Mouse (Mus musculus) CH12.LX (cell line): Measurements from ENCODE around the gene 4933427D14Rik. TPM values are rescaled to one million over a fixed set of nuclear protein-coding genes. Genes with fewer than 3 reads are reported as not detected.

Experiments
- DNase-seq: peaks from one replicate; pipeline ENCODE4 v3.0.0-alpha.2; 2013; ENCODE audit errors: extremely low read depth
- H3K27ac ChIP-seq: 2 replicates; pipeline ENCODE4 v1.5.1; 2012; ENCODE audit warnings: low read depth, mild to moderate bottlenecking, control low read depth, moderate library complexity; ENCODE audit not compliant: insufficient read depth
- H3K27me3 ChIP-seq: replicated peaks from 2 replicates; pipeline ENCODE3; 2012; ENCODE audit warnings: inconsistent platforms
- H3K36me3 ChIP-seq, 2 experiments: replicated peaks in 1 of 2; 2 replicates each; pipeline versions ENCODE3 to v1.6.1; 2012; ENCODE audit warnings: inconsistent platforms in 1 of 2, low read length in 1 of 2, mild to moderate bottlenecking in 1 of 2, mixed read lengths in 1 of 2, moderate library complexity in 1 of 2; ENCODE audit not compliant: control insufficient read depth in 1 of 2, insufficient read depth in 1 of 2
- H3K4me1 ChIP-seq, 2 experiments: 2 replicates each; pipeline ENCODE4 v1.6.1; 2012; ENCODE audit warnings: inconsistent platforms in 1 of 2, moderate library complexity in 1 of 2; ENCODE audit not compliant: insufficient read depth in 2 of 2, control insufficient read depth in 1 of 2
- H3K4me2 ChIP-seq: 2 replicates; pipeline ENCODE4 v1.6.1; 2012; ENCODE audit warnings: low read depth, mild to moderate bottlenecking, control low read depth; ENCODE audit not compliant: poor library complexity, insufficient read depth, severe bottlenecking
- H3K4me3 ChIP-seq, 3 experiments: fragments of 150-350 bp in 1 of 3; sonication (generic) in 1 of 3; replicated peaks in 1 of 3; 2 replicates each; pipeline versions ENCODE3 to v1.5.1; 2011 to 2012; ENCODE audit warnings: low read depth in 2 of 3, low read length in 2 of 3, mild to moderate bottlenecking in 2 of 3, moderate library complexity in 2 of 3, control low read depth in 1 of 3, improper control_type of control experiment in 1 of 3, inconsistent platforms in 1 of 3, mixed read lengths in 1 of 3; ENCODE audit not compliant: poor library complexity in 1 of 3
- H3K79me2 ChIP-seq: replicated peaks from 2 replicates; pipeline ENCODE4 v1.6.1; 2012; ENCODE audit warnings: mild to moderate bottlenecking, moderate library complexity; ENCODE audit not compliant: control insufficient read depth, poor library complexity, insufficient read depth, severe bottlenecking; ENCODE audit errors: extremely low read depth
- H3K9ac ChIP-seq: 2 replicates; pipeline ENCODE4 v1.6.1; 2012; ENCODE audit warnings: low read depth, mild to moderate bottlenecking, control low read depth, moderate library complexity; ENCODE audit not compliant: insufficient read depth
- H3K9me3 ChIP-seq: replicated peaks from 2 replicates; pipeline ENCODE3; 2012; ENCODE audit warnings: low read length, inconsistent platforms, mixed read lengths
- BHLHE40 ChIP-seq: IDR thresholded peaks from 2 replicates; pipeline ENCODE4 v1.6.1; 2011; ENCODE audit warnings: mild to moderate bottlenecking, low read depth, low read length, improper control_type of control experiment
- CHD1 ChIP-seq: IDR thresholded peaks from 2 replicates; pipeline ENCODE4 v1.6.1; 2012; ENCODE audit warnings: low read depth, low read length, improper control_type of control experiment, inconsistent platforms
- CHD2 ChIP-seq: IDR thresholded peaks from 2 replicates; pipeline ENCODE4 v1.6.1; 2011; ENCODE audit warnings: low read length, improper control_type of control experiment
- CTCF ChIP-seq, 2 experiments: IDR thresholded peaks in 1 of 2; conservative IDR thresholded peaks in 1 of 2; 2 replicates each; pipeline ENCODE4 v1.5.1; 2011 to 2012; ENCODE audit warnings: low read depth in 2 of 2, low read length in 2 of 2, improper control_type of control experiment in 1 of 2, inconsistent platforms in 1 of 2, mild to moderate bottlenecking in 1 of 2, moderate library complexity in 1 of 2
- E2F4 ChIP-seq: IDR thresholded peaks from 2 replicates; pipeline ENCODE4 v1.6.1; 2011; ENCODE audit warnings: low read depth, low read length, improper control_type of control experiment; ENCODE audit not compliant: insufficient replicate concordance
- ELF1 ChIP-seq: IDR thresholded peaks from 2 replicates; pipeline ENCODE4 v1.6.1; 2014; ENCODE audit warnings: low read depth, mild to moderate bottlenecking, inconsistent platforms, low read length, improper control_type of control experiment
- EP300 ChIP-seq: IDR thresholded peaks from 2 replicates; pipeline ENCODE4 v1.6.1; 2011; ENCODE audit warnings: low read length, improper control_type of control experiment
- ETS1 ChIP-seq: conservative IDR thresholded peaks from 2 replicates; pipeline ENCODE4 v1.6.1; 2012; ENCODE audit warnings: low read depth, mild to moderate bottlenecking, inconsistent platforms, low read length, improper control_type of control experiment, moderate library complexity
- GABPA ChIP-seq: IDR thresholded peaks from 2 replicates; pipeline ENCODE4 v1.6.1; 2012; ENCODE audit warnings: low read depth, low read length, improper control_type of control experiment, inconsistent platforms; ENCODE audit not compliant: insufficient replicate concordance
- HCFC1 ChIP-seq: IDR thresholded peaks from 2 replicates; pipeline ENCODE4 v1.6.1; 2012; ENCODE audit warnings: low read depth, mild to moderate bottlenecking, inconsistent platforms, low read length, improper control_type of control experiment
- IRF4 ChIP-seq: IDR thresholded peaks from 2 replicates; pipeline ENCODE4 v1.6.1; 2014; ENCODE audit warnings: low read depth, mild to moderate bottlenecking, inconsistent platforms, low read length, improper control_type of control experiment
- JUN ChIP-seq: IDR thresholded peaks from 2 replicates; pipeline ENCODE4 v1.6.1; 2011; ENCODE audit warnings: low read depth, mild to moderate bottlenecking, low read length, improper control_type of control experiment, moderate library complexity; ENCODE audit not compliant: insufficient read depth
- JUND ChIP-seq: conservative IDR thresholded peaks from 2 replicates; pipeline ENCODE4 v1.6.1; 2011; ENCODE audit warnings: low read depth, low read length, improper control_type of control experiment
- KAT2A ChIP-seq: IDR thresholded peaks from 2 replicates; pipeline ENCODE4 v1.6.1; 2012; ENCODE audit warnings: low read length, improper control_type of control experiment, inconsistent platforms; ENCODE audit not compliant: insufficient replicate concordance
- MAFK ChIP-seq: IDR thresholded peaks from 2 replicates; pipeline ENCODE4 v1.6.1; 2011; ENCODE audit warnings: low read length, improper control_type of control experiment; ENCODE audit not compliant: insufficient replicate concordance
- MAX ChIP-seq: IDR thresholded peaks from 2 replicates; pipeline ENCODE4 v1.6.1; 2011; ENCODE audit warnings: low read length, improper control_type of control experiment
- MAZ ChIP-seq: IDR thresholded peaks from 2 replicates; pipeline ENCODE4 v1.6.1; 2012; ENCODE audit warnings: low read depth, mild to moderate bottlenecking, inconsistent platforms, low read length, improper control_type of control experiment, moderate library complexity
- MEF2A ChIP-seq: IDR thresholded peaks from 2 replicates; pipeline ENCODE4 v1.6.1; 2014; ENCODE audit warnings: low read depth, mild to moderate bottlenecking, inconsistent platforms, low read length, improper control_type of control experiment, borderline replicate concordance
- MXI1 ChIP-seq: IDR thresholded peaks from 2 replicates; pipeline ENCODE4 v1.6.1; 2011; ENCODE audit warnings: mild to moderate bottlenecking, low read depth, low read length, improper control_type of control experiment
- MYC ChIP-seq: IDR thresholded peaks from 2 replicates; pipeline ENCODE4 v1.6.1; 2011; ENCODE audit warnings: low read depth, mild to moderate bottlenecking, improper control_type of control experiment, low read length
- NELFE ChIP-seq: IDR thresholded peaks from 2 replicates; pipeline ENCODE4 v1.6.1; 2011; ENCODE audit warnings: low read depth, low read length, improper control_type of control experiment
- NRF1 ChIP-seq: IDR thresholded peaks from 2 replicates; pipeline ENCODE4 v1.6.1; 2014; ENCODE audit warnings: low read depth, mild to moderate bottlenecking, inconsistent platforms, low read length, improper control_type of control experiment, moderate library complexity
- PAX5 ChIP-seq: IDR thresholded peaks from 2 replicates; pipeline ENCODE4 v1.6.1; 2012; ENCODE audit warnings: low read length, inconsistent platforms, mixed read lengths
- POLR2A ChIP-seq: IDR thresholded peaks from 2 replicates; pipeline ENCODE4 v1.6.1; 2011; ENCODE audit warnings: low read depth, mild to moderate bottlenecking, improper control_type of control experiment, low read length
- POLR2AphosphoS2 ChIP-seq: IDR thresholded peaks from 2 replicates; pipeline ENCODE4 v1.6.1; 2011; ENCODE audit warnings: low read depth, low read length, improper control_type of control experiment
- RAD21 ChIP-seq: IDR thresholded peaks from 2 replicates; pipeline ENCODE4 v1.6.1; 2011; ENCODE audit warnings: low read depth, mild to moderate bottlenecking, low read length, improper control_type of control experiment, moderate library complexity
- RCOR1 ChIP-seq: conservative IDR thresholded peaks from 2 replicates; pipeline ENCODE4 v1.6.1; 2012; ENCODE audit warnings: low read depth, mild to moderate bottlenecking, inconsistent platforms, low read length, improper control_type of control experiment
- SIN3A ChIP-seq: IDR thresholded peaks from 2 replicates; pipeline ENCODE4 v1.6.1; 2012; ENCODE audit warnings: low read length, improper control_type of control experiment, inconsistent platforms
- SMC3 ChIP-seq: IDR thresholded peaks from 2 replicates; pipeline ENCODE4 v1.6.1; 2011; ENCODE audit warnings: low read depth, low read length, improper control_type of control experiment
- TBP ChIP-seq: conservative IDR thresholded peaks from 2 replicates; pipeline ENCODE4 v1.6.1; 2011; ENCODE audit warnings: low read depth, low read length, improper control_type of control experiment
- TCF12 ChIP-seq: IDR thresholded peaks from 2 replicates; pipeline ENCODE4 v1.6.1; 2014; ENCODE audit warnings: low read depth, mild to moderate bottlenecking, inconsistent platforms, low read length, improper control_type of control experiment
- UBTF ChIP-seq: IDR thresholded peaks from 2 replicates; pipeline ENCODE4 v1.6.1; 2012; ENCODE audit warnings: low read depth, mild to moderate bottlenecking, inconsistent platforms, low read length, improper control_type of control experiment, moderate library complexity
- USF1 ChIP-seq: IDR thresholded peaks from 2 replicates; pipeline ENCODE4 v1.6.1; 2014; ENCODE audit warnings: low read depth, mild to moderate bottlenecking, inconsistent platforms, low read length, improper control_type of control experiment
- USF2 ChIP-seq: conservative IDR thresholded peaks from 2 replicates; pipeline ENCODE4 v1.6.1; 2011; ENCODE audit warnings: low read depth, low read length, improper control_type of control experiment
- ZC3H11A ChIP-seq: IDR thresholded peaks from 2 replicates; pipeline ENCODE4 v1.6.1; 2012; ENCODE audit warnings: low read depth, mild to moderate bottlenecking, inconsistent platforms, low read length, improper control_type of control experiment
- ZKSCAN1 ChIP-seq: IDR thresholded peaks from 2 replicates; pipeline ENCODE4 v1.6.1; 2012; ENCODE audit warnings: low read depth, inconsistent platforms, low read length, improper control_type of control experiment, borderline replicate concordance
- ZMIZ1 ChIP-seq: IDR thresholded peaks from 2 replicates; pipeline ENCODE4 v1.6.1; 2012; ENCODE audit warnings: low read depth, mild to moderate bottlenecking, inconsistent platforms, low read length, improper control_type of control experiment
- ZNF384 ChIP-seq: IDR thresholded peaks from 2 replicates; pipeline ENCODE4 v1.6.1; 2012; ENCODE audit warnings: low read depth, low read length, improper control_type of control experiment, inconsistent platforms
- dilution Hi-C: fragments of 300-500 bp; cut with MboI; formaldehyde crosslinking; loops from 2 replicates; pipeline ENCODE4 v1.14.3; 2020; ENCODE audit warnings: low sequenced_read_pairs; ENCODE audit not compliant: extremely low pct_unique_long_range_greater_than_20kb, extremely low pct_ligation_motif_present
- in situ Hi-C: fragments of 300-500 bp; cut with MboI; formaldehyde crosslinking; loops from 3 replicates; pipeline ENCODE4 v1.14.3; 2019; ENCODE audit warnings: low sequenced_read_pairs, low pct_ligation_motif_present, low pct_unique_long_range_greater_than_20kb, mixed read lengths
- polyA plus RNA-seq: library from polyadenylated mRNA; unstranded; fragments of >175 nt; gene quantifications from 2 replicates; pipeline ENCODE4 v1.2.1, GENCODE M21; 2012; ENCODE audit warnings: low read depth; ENCODE audit not compliant: insufficient read length
- total RNA-seq, 2 experiments: library from RNA; depleted of rRNA; stranded (reverse); fragments of 300-350 nt in 1 of 2; fragments of >200 nt in 1 of 2; gene quantifications; 2 replicates each; pipeline ENCODE4 v1.2.3; 2012 to 2014

The 4933427D14Rik gene
- total RNA-seq (2012; rRNA removed) (9.3 TPM in 2 replicates), total RNA-seq (2014; rRNA removed) (6.0 and 6.8 TPM in 2 replicates), polyA plus RNA-seq (7.8 and 7.9 TPM in 2 replicates)

- in situ Hi-C loops (loop anchor here (5.0 to 25.0 kb wide), 2 partner anchors 140 to 330 kb away; no protein-coding TSS in a partner anchor), dilution Hi-C loops (no loop called here)
- H3K4me1 ChIP-seq, result peaks cover 11 to 42% of the 10 kb centered on the region in 2 experiments
- H3K4me3 ChIP-seq, result peak within 1 kb of the TSS; percentile 66 to 94 (median 78)
- peak within 1 kb of the TSS; percentile 98 for H3K4me2 ChIP-seq
- H3K27me3 ChIP-seq, result no peaks in the 10 kb centered on the region
- no peak; the same call in 1 of the 2 replicates for TF ChIP-seq NRF1
- TF ChIP-seq CTCF (conservative IDR thresholded peaks at IDR 0.05 in 1 of 2, IDR thresholded peaks at IDR 0.05 in 1 of 2; ENCODE audit: low read depth in 2 of 2, low read length in 2 of 2), result no peak
- no peak for TF ChIP-seq ZNF384
- no peak for TF ChIP-seq MEF2A
- TF ChIP-seq TCF12, result no peak; the same call in 1 of the 2 replicates
- TF ChIP-seq SIN3A, result peak; percentile 97
- no peak for TF ChIP-seq ZKSCAN1
- no peak for TF ChIP-seq JUN
- no peak for TF ChIP-seq PAX5
- TF ChIP-seq USF2, result no peak
- no peak for TF ChIP-seq USF1
- no peak for TF ChIP-seq KAT2A
- no peak for TF ChIP-seq MYC
- no peak for TF ChIP-seq GABPA
- TF ChIP-seq BHLHE40, result no peak
- TF ChIP-seq MAX, result no peak
- peak; percentile 69; the same call in 1 of the 2 replicates for TF ChIP-seq TBP
- no peak for TF ChIP-seq RAD21
- no peak for TF ChIP-seq ZMIZ1
- TF ChIP-seq ELF1, result peak; percentile 92
- no peak for TF ChIP-seq MAFK
- TF ChIP-seq HCFC1, result peak; percentile 85
- TF ChIP-seq MAZ, result peak; percentile 71
- no peak; the same call in 1 of the 2 replicates for TF ChIP-seq UBTF
- TF ChIP-seq JUND, result no peak
- peak; percentile 97 for TF ChIP-seq MXI1
- TF ChIP-seq EP300, result no peak
- TF ChIP-seq POLR2AphosphoS2, result peak; percentile 62; the same call in 1 of the 2 replicates
- TF ChIP-seq RCOR1, result no peak
- 0 out of 2 replicates have a peak, but pooled peaks have one; percentile 74 for TF ChIP-seq E2F4
- no peak for TF ChIP-seq ZC3H11A
- no peak for TF ChIP-seq SMC3
- no peak for TF ChIP-seq CHD2
- peak; percentile 40; the same call in 1 of the 2 replicates for TF ChIP-seq IRF4
- no peak for TF ChIP-seq ETS1
- peak; percentile 93 for TF ChIP-seq POLR2A
- TF ChIP-seq CHD1, result no peak
- TF ChIP-seq NELFE, result peak; percentile 61
- DNase-seq, result peak; percentile 90
- H3K27ac ChIP-seq, result no peak within 1 kb of the TSS
- peaks cover 18 to 49% of the 10 kb centered on the region in 2 experiments for H3K36me3 ChIP-seq
- peaks cover 7% of the 10 kb centered on the region for H3K79me2 ChIP-seq
- H3K9me3 ChIP-seq, result no peaks in the 10 kb centered on the region
- peak within 1 kb of the TSS; percentile 92 for H3K9ac ChIP-seq
Measured at GRCm38 (mm10) chr11:72207204-72207833, at the start of gene 4933427D14Rik, which contains the start of gene Txndc17. 4933427D14Rik (minus strand) TSS chr11:72207459. Txndc17 (plus strand) TSS chr11:72207547.
